Mouse (Mus musculus): Measurements from ENCODE around the gene Ncam1.

The Ncam1 gene

GRCm38 (mm10) chr9:49751466-49751865 lies 47.3 kb downstream of the Ncam1 start:
- in situ Hi-C loops (cut with MboI), result no loop called here

DNA sequence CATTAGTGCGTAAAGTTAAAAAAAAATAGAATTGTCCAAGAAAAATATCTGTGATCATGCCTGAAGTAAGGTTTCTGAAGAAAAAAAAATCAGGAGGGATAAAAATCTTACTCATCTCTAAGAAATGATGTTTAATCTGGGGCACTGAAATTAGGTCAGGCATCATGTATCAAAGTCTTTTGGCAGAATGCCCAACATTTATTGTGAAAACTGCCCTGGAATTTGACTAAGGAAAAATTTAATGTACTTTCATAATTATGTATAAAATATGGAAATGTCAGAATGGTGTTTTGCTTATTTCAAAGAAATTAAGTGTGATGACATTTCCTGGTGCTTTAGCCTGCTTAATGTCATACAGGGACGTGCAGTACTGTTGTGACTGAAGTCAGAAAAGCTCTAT lies 52.5 kb downstream of the Ncam1 start:
- in situ Hi-C loops (cut with MboI), result no loop called here

GRCm38 (mm10) chr9:49745696-49746095 lies 53.0 kb downstream of the Ncam1 start:
- in situ Hi-C loops (cut with MboI), result no loop called here

DNA sequence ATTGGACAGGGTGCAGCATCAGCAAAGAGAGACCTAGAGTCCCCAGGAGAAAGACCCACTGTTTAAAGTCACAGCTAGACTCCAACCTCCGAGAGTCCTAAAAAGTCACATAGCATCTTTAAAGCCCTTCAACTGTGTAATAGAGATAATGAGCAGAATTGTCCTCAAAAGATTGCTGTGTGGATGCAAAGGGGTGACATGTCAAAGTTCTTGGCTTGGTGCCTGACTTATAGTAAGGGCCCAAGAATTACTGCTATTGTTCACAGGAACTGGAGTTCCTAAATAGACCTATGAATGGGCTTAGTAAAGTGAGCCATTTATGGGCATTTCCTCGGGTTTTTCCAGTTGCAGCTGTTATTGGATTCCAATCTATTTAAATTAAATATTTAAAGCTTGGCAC lies 54.4 kb downstream of the Ncam1 start:
- in situ Hi-C loops (cut with MboI), result no loop called here

DNA sequence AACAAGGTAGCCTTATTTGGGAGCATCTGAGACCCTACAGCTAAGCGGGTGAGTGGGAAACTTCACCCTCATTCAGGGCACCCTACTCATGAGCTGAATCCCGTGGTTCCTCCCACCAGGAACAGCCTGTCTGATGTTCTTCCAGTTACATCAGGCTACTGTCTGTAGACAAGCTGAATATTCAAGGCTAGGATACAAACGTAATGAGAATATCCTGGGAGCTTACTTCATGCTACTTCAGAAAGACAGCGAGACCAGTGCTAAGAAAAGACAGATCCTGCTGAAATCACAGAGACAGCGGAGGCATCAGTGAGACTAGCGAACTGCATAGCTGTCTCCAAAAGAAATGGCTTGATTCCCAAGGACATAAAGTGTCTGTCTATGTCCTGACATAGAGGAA lies 58.8 kb downstream of the Ncam1 start:
- in situ Hi-C loops (cut with MboI), result no loop called here

DNA sequence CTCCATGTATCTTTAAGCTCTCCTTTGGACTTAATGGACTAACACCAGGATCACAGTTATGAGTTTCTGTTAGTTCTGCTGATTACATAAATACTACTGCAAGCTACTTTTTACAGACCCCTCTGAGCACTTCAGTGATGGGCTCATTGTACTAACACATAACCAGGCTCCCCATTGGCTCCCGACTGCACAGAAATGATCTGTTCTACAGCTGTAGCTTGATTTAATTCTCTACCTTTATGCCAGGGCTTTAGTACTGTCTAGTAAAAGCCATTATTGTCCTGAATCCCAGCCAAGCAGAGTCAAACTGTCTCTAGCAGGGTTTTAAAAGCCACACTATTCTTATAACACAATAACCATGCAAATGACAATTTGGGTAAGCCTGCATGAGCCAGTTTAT lies 60.2 kb downstream of the Ncam1 start:
- in situ Hi-C loops (cut with MboI), result no loop called here

- in situ Hi-C loops (cut with MboI), result no loop called here
These were observed 61.6 kb downstream of the Ncam1 start for GRCm38 (mm10) chr9:49737166-49737565.

DNA sequence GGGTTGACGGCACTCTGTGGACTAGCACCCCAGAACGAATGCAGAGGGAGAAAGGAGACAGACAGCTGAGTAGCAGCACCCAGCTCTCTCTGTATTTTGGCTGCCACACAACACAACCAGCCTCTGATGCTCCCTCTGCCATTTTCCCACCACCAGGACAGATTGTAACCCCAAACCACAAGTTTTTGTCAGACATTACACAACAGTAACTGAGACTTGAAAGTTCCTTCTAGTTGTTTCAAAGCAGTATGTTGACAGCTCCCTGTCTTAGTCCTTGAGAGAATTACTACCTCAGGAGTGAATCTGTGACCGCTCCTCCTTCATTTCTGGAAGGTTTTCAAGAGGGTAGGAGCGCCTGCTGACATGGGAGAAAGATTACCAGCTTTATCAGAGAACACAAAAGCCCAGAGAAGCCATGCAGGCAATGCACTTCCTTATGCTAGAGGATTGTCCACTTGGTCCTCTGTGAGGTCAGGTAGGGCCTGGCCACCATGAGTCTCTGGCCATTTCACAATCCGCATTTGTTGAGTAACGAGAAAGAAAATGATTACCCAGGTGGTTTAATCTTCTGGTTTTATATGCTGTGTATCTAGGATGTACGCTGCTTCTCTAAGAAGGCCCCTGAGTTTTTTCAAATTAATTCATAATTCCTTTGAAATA lies 64.2 kb downstream of the Ncam1 start:
- in situ Hi-C loops (cut with MboI), result no loop called here

GRCm38 (mm10) chr9:49733726-49734125 lies 65.0 kb downstream of the Ncam1 start:
- in situ Hi-C loops (cut with MboI), result no loop called here

DNA sequence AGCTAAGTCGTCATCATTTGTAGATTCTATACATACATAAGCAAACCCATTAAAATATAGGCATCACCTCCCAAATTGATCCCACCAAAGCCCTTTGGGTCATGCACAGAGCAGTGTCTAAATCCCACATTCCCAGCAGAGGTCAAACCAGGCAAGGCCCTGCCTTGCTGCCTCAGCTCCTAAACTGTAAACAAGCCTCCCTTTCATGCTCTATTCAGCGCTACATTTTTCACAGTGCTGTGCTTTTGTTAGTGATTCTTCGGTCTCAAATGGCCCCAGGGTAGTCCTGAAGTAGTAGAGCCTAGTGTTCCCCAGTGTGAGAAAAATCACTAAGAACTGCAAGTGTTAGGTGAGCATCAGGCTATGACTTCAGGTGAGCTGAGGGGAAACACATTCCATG lies 69.2 kb downstream of the Ncam1 start:
- in situ Hi-C loops (cut with MboI), result no loop called here

DNA sequence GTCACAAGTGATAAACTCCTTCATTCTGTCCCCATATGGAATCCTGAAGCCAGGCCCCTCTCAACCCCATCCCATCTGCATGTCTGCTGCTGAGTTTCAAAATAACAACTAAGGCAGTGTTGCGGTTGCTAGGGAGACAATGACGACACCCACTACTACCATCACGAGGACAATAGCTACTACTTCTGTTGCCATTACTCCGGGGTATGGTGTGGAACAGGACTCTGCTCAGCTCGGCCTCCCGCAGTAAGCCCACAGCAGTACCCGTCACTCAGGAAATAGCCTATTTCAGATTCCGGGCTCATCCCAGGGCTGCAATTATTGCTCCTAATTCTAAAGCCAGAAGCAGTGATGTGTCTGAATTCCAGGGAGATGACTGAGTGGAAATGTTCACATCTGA lies 70.5 kb downstream of the Ncam1 start:
- in situ Hi-C loops (cut with MboI), result no loop called here

DNA sequence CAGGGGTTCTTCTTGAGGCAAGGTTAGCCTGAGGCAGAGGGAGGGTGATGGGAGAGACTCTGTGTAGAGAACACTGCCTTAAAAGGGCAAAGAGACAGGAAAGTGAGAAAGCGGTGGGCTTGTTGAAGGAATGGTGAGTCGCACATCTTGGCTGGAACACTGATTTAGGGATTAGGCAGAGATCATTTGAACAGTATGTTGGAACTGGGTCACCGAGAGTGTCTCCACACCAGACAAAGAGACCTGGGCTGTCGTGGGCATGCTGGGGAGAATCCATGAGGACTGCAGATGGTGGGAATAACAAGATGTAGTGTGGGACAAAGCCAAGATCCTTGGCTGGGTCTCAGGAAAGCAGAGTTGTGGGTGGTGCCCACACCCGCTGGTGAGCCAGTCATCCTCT lies 76.0 kb downstream of the Ncam1 start:
- in situ Hi-C loops (cut with MboI), result no loop called here

- in situ Hi-C loops (cut with MboI), result no loop called here
These were observed 83.6 kb downstream of the Ncam1 start for GRCm38 (mm10) chr9:49715121-49715520.

GRCm38 (mm10) chr9:49714091-49714490 lies 84.6 kb downstream of the Ncam1 start:
- in situ Hi-C loops (cut with MboI), result no loop called here

DNA sequence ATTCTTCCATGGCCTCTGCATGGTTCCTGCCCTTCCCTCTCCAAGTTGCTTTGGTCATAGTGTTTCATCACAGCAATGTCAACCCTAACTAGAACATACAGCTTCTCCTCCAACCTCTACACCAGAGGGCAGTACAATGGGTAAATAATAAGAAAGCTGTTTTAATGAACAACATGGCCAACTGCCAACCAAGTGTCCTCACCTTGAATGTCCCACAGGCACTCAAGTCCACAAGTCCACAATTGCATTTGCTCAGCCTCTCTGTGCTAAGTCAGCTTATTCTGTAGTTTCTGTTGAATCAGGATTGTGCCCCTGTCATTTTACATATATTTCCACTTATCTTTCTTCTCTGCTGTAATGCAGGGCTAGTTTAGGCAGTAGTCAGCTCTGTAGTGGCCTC lies 91.1 kb downstream of the Ncam1 start:
- in situ Hi-C loops (cut with MboI), result no loop called here

- in situ Hi-C loops (cut with MboI), result no loop called here
These were observed 94.3 kb downstream of the Ncam1 start for GRCm38 (mm10) chr9:49704196-49704967.

- in situ Hi-C loops (cut with MboI), result no loop called here
These were observed 103.4 kb downstream of the Ncam1 start for GRCm38 (mm10) chr9:49695371-49695770.

GRCm38 (mm10) chr9:49692791-49693190 lies 105.9 kb downstream of the Ncam1 start:
- in situ Hi-C loops (cut with MboI), result no loop called here

DNA sequence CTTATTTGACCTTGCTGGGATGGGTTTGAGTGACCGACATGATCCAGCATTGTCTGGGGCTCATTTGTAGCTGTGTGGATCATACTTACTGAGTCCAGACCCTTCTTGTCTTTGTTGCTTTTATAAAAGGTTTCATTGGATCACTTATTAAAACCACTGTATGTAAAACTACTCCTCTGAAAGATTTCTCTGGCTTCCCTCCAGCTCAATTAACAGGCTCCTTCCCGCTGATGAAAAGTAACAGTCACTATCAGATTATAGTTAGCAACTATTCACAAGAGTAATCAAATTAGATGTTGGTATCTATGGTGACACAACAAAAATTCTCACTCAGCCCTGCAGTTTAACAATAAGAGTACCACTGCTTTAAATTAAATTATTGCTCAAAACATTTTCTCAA lies 107.4 kb downstream of the Ncam1 start:
- in situ Hi-C loops (cut with MboI), result no loop called here

GRCm38 (mm10) chr9:49683566-49684273 lies 115.0 kb downstream of the Ncam1 start:
- in situ Hi-C loops (cut with MboI), result no loop called here

GRCm38 (mm10) chr9:49681848-49682469 lies 116.8 kb downstream of the Ncam1 start:
- in situ Hi-C loops (cut with MboI), result no loop called here

DNA sequence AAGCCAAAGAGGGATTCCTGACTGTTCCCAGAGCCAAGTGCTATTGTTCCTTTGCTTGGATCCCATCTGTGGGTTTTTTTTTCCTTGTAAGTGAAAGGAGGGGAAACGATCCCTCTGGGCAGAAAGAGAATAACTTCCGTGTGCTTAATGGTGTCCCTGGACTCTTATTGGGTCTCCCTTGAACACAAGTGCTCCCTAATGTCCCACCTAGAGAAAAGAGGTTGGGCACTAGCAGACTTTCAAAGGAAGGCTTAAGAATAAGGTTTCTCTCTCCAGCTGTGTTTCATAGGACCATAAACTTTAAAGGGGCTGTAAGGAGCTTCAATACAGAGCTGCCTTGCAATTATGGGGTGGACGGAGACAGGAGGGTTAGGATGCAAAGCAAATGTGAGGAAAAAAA lies 119.5 kb downstream of the Ncam1 start:
- in situ Hi-C loops (cut with MboI), result no loop called here

All from mature B cell (primary cell).